Mouse (Mus musculus) left cerebral cortex, adult 2 months (tissue): Measurements from ENCODE around the gene Gabbr1. TPM values are rescaled to one million over a fixed set of nuclear protein-coding genes. Genes with fewer than 3 reads are reported as not detected.

Experiments used
- DNase-seq, 2 experiments: peaks; one replicate each; pipeline ENCODE4 v3.0.0; 2021 to 2022; ENCODE audit warnings: low spot score in 2 of 2, mixed read lengths in 1 of 2; ENCODE audit errors: extremely low spot score in 1 of 2
- H3K27ac ChIP-seq: fragments of 200-600 bp; 2 replicates; pipeline ENCODE4 v1.8.1; 2022
- H3K4me3 ChIP-seq: fragments of 200-600 bp; 2 replicates; pipeline ENCODE4 v1.8.1; 2022
- CTCF ChIP-seq: fragments of 200-600 bp; IDR thresholded peaks from 2 replicates; pipeline ENCODE4 v1.8.1; 2022; ENCODE audit warnings: antibody characterized with exemption, mild to moderate bottlenecking, moderate library complexity
- intact Hi-C: fragments of 180-260 bp; cut with DNase I; formaldehyde crosslinking; loops from one replicate; pipeline ENCODE4 v1.15.1; 2025
- total RNA-seq, 2 experiments: library from RNA; stranded (reverse); gene quantifications; 2 replicates each; pipeline ENCODE4 v1.2.3; 2021

Gabbr1 gene
- total RNA-seq, 2 experiments from 2014 or later: 687 to 720 TPM

- peak; percentile 7; the same call in 1 of the 2 replicates for TF ChIP-seq CTCF
- Histone ChIP-seq H3K27ac (peak overlapping the region; percentile 97), H3K4me3 (peak overlapping the region; percentile 83)
- intact Hi-C loops: loop anchor here (1.0 to 10.0 kb wide), 6 partner anchors 50 to 772 kb away; partner anchors contain the start of genes Trim26, Trim39, Znrd1 and Znrd1as
- peak; percentile 60 to 65 for DNase-seq
Observed at GRCm38 (mm10) chr17:37046312-37047112, 746 bp downstream of the Gabbr1 start.

- H3K27ac ChIP-seq: peak overlapping the region; percentile 97; the same call in 1 of the 2 replicates
- DNase-seq: no peak
- intact Hi-C loops: loop anchor here (1.0 to 10.0 kb wide), 6 partner anchors 51 to 773 kb away; partner anchors contain the start of genes Trim26, Trim39, Znrd1 and Znrd1as
- peak overlapping the region; percentile 83 for H3K4me3 ChIP-seq
- no peak for TF ChIP-seq CTCF
Observed at GRCm38 (mm10) chr17:37047332-37047976, 1.7 kb downstream of the Gabbr1 start.

- intact Hi-C loops: loop anchor here (1.0 to 10.0 kb wide), 6 partner anchors 51 to 773 kb away; partner anchors contain the start of genes Trim26, Trim39, Znrd1 and Znrd1as
- H3K27ac ChIP-seq: peak overlapping the region; percentile 12; the same call in 1 of the 2 replicates
- peak overlapping the region; percentile 83 for H3K4me3 ChIP-seq
- TF ChIP-seq CTCF: peak; percentile 41
- no peak for DNase-seq
Observed at GRCm38 (mm10) chr17:37047981-37048380, 2.2 kb downstream of the Gabbr1 start.

- Histone ChIP-seq H3K4me3 (peak overlapping the region; percentile 40), H3K27ac (peak overlapping the region; percentile 12; the same call in 1 of the 2 replicates)
- no peak for DNase-seq
- intact Hi-C loops: loop anchor here (10.0 kb wide), 1 partner anchor 774 kb away; the partner anchor contains the start of gene Trim39
- no peak for TF ChIP-seq CTCF
Observed at GRCm38 (mm10) chr17:37048383-37048782, 2.6 kb downstream of the Gabbr1 start.

GRCm38 (mm10) chr17:37049570-37050310 is 4.0 kb downstream of the Gabbr1 start:
- DNase-seq: peak; percentile 86 to 89
- intact Hi-C loops: loop anchor here (10.0 kb wide), 1 partner anchor 775 kb away; the partner anchor contains the start of gene Trim39
- peak overlapping the region; percentile 94 for H3K27ac ChIP-seq
- TF ChIP-seq CTCF: peak; percentile 80
- peak overlapping the region; percentile 80 for H3K4me3 ChIP-seq

GRCm38 (mm10) chr17:37050399-37050798 is 4.6 kb downstream of the Gabbr1 start:
- Histone ChIP-seq H3K4me3 (peak overlapping the region; percentile 80), H3K27ac (peak overlapping the region; percentile 94)
- peak; percentile 93 to 96 for DNase-seq
- intact Hi-C loops: no loop called here
- TF ChIP-seq CTCF: no peak

- peak overlapping the region; percentile 94 for H3K27ac ChIP-seq
- TF ChIP-seq CTCF: no peak
- peak in 1 of 2 experiments; percentile 55 for DNase-seq
- intact Hi-C loops: no loop called here
- H3K4me3 ChIP-seq: peak overlapping the region; percentile 80
Observed at GRCm38 (mm10) chr17:37050876-37051275, 5.1 kb downstream of the Gabbr1 start.

- Histone ChIP-seq H3K27ac (peak overlapping the region; percentile 94; the same call in 1 of the 2 replicates), H3K4me3 (peak overlapping the region; percentile 80)
- no peak for TF ChIP-seq CTCF
- no peak for DNase-seq
- intact Hi-C loops: loop anchor here (2.0 kb wide), 1 partner anchor 19 kb away; no protein-coding TSS in a partner anchor
Observed at GRCm38 (mm10) chr17:37051745-37052144, 6.0 kb downstream of the Gabbr1 start.

- no peak for TF ChIP-seq CTCF
- Histone ChIP-seq H3K27ac (no peak overlapping the region), H3K4me3 (no peak overlapping the region)
- DNase-seq: no peak
- intact Hi-C loops: no loop called here
Observed at GRCm38 (mm10) chr17:37056957-37057356, 11.2 kb downstream of the Gabbr1 start.

GRCm38 (mm10) chr17:37061435-37061834 is 15.7 kb downstream of the Gabbr1 start:
- no peak for TF ChIP-seq CTCF
- no peak for DNase-seq
- no peak overlapping the region for H3K4me3 ChIP-seq
- peak overlapping the region; percentile 80 for H3K27ac ChIP-seq
- intact Hi-C loops: no loop called here

GRCm38 (mm10) chr17:37062101-37062641 is 16.4 kb downstream of the Gabbr1 start:
- intact Hi-C loops: no loop called here
- no peak for TF ChIP-seq CTCF
- peak overlapping the region; percentile 80 for H3K27ac ChIP-seq
- H3K4me3 ChIP-seq: no peak overlapping the region
- DNase-seq: peak in 1 of 2 experiments; percentile 57
